Mouse (Mus musculus) spleen, adult 2 months (tissue): ENCODE measurements around the gene Fkbp4.

Source experiments
- CTCF ChIP-seq: fragments of 200-500 bp; IDR thresholded peaks from 2 replicates; pipeline ENCODE4 v1.5.1; 2011; ENCODE audit warnings: mild to moderate bottlenecking, inconsistent platforms; ENCODE audit not compliant: insufficient read depth, insufficient read length, insufficient replicate concordance; ENCODE audit errors: extremely low read depth
- POLR2A ChIP-seq: fragments of 200-500 bp; IDR thresholded peaks from 2 replicates; pipeline ENCODE4 v1.6.1; 2011; ENCODE audit warnings: low read depth, low read length, inconsistent platforms

- TF ChIP-seq CTCF (peak; percentile 57; the same call in 1 of the 2 replicates), POLR2A (no peak)
Measured at GRCm38 (mm10) chr6:128411115-128411514, 27.4 kb downstream of the Fkbp4 start.
